ENCODE assay signal across 20 mouse cellular contexts in genomic region chr9:90197116-90197665, GRCm38 (mm10). TPM values are rescaled to one million over a fixed set of nuclear protein-coding genes. Genes with fewer than 3 reads are reported as not detected.
A peak's percentile ranks its signal among the peaks of the same experiment; 100 is the strongest.
DNase-seq lines count a peak whose midpoint lies in the region; ATAC-seq and TF ChIP-seq lines count a peak whose summit lies in the region.
"Had no signal": no experiment of that assay in that cellular context is flagged by ENCODE, and none has a peak within 500 bp of the region (broad histone marks: within the 10 kb centered on the region; RNA-seq: fewer than 3 reads in every experiment).

No protein-coding gene starts in this region.

- H3K9ac ChIP-seq in lung, embryonic 14.5 days, result no peak overlapping the region
- H3K9ac ChIP-seq: hindbrain, embryonic 15.5 days; intestine, embryonic 15.5 days; limb, embryonic 13.5 days; midbrain, embryonic 12.5 days; neural tube, embryonic 13.5 days had no signal

- no peak overlapping the region for H3K27ac ChIP-seq in lung, embryonic 14.5 days (ENCODE audit: low read depth)
- no peak overlapping the region for H3K27ac ChIP-seq in testis, adult 2 months (ENCODE audit: control insufficient read depth, insufficient read depth, low read depth, low read length)
- H3K27ac ChIP-seq: embryonic facial prominence, embryonic 10.5 days; hindbrain, embryonic 15.5 days; intestine, embryonic 15.5 days; kidney, postnatal 0 days; layer of hippocampus, adult 2 months; limb, embryonic 13.5 days; midbrain, embryonic 12.5 days; neural tube, embryonic 13.5 days; stomach, postnatal 0 days had no signal

- WGBS in lung, embryonic 14.5 days, result 65% methylated on average over 7 of the region's 7 CpGs

- no peak overlapping the region for H3K4me2 ChIP-seq in lung, embryonic 14.5 days
- H3K4me2 ChIP-seq: hindbrain, embryonic 15.5 days; intestine, embryonic 15.5 days; limb, embryonic 13.5 days; midbrain, embryonic 12.5 days; neural tube, embryonic 13.5 days had no signal

- no peak for TF ChIP-seq POLR2A in testis, adult 2 months (IDR thresholded peaks at IDR 0.05; ENCODE audit: control insufficient read depth, low read depth, low read length)

- no peaks in the 10 kb centered on the region for H3K27me3 ChIP-seq in lung, embryonic 14.5 days (ENCODE audit: insufficient read depth, low read length)
- no peaks in the 10 kb centered on the region for H3K27me3 ChIP-seq in testis, adult 2 months (ENCODE audit: control insufficient read depth, insufficient read depth, low read length)
- H3K27me3 ChIP-seq: hindbrain, embryonic 15.5 days; intestine, embryonic 15.5 days; limb, embryonic 13.5 days; midbrain, embryonic 12.5 days; neural tube, embryonic 13.5 days had no signal

- H3K4me1 ChIP-seq in lung, embryonic 14.5 days (ENCODE audit: insufficient read depth), result no peaks in the 10 kb centered on the region
- H3K4me1 ChIP-seq in testis, adult 2 months (ENCODE audit: control insufficient read depth, insufficient read depth, low read length), result peaks cover 3% of the 10 kb centered on the region; the same call in 1 of the 2 replicates
- H3K4me1 ChIP-seq: limb, embryonic 13.5 days; midbrain, embryonic 12.5 days; neural tube, embryonic 13.5 days had no signal

- no peak for ATAC-seq in lung, embryonic 14.5 days (ENCODE audit: insufficient read depth)

- intact Hi-C loops in heart, postnatal 10 days (cut with DNase I), result no loop called here
- intact Hi-C loops in heart, postnatal 25 days (cut with DNase I), result no loop called here

- peak; percentile 52 to 56 for DNase-seq in heart, postnatal 10 days
- no peak for DNase-seq in heart, postnatal 25 days (ENCODE audit: low spot score)
- peak; percentile 24 for DNase-seq in lung, embryonic 14.5 days
- no peak for DNase-seq in lung, postnatal 4 days
- DNase-seq in testis, postnatal 10 days (ENCODE audit: low spot score), result no peak
- DNase-seq in retina, postnatal 1 day, result no peak
- DNase-seq: cerebellum, adult 9-10 months; layer of hippocampus, postnatal 36 days; thymus, postnatal 25 days had no signal

- H3K36me3 ChIP-seq in lung, embryonic 14.5 days (ENCODE audit: insufficient read depth), result peaks cover 61% of the 10 kb centered on the region
- H3K36me3 ChIP-seq in testis, adult 2 months (ENCODE audit: control insufficient read depth, insufficient read depth, low read length), result no peaks in the 10 kb centered on the region

- TF ChIP-seq CTCF in lung, embryonic 14.5 days (IDR thresholded peaks at IDR 0.05; ENCODE audit: low read depth), result no peak
- no peak for TF ChIP-seq CTCF in testis, adult 2 months (IDR thresholded peaks at IDR 0.05; ENCODE audit: control insufficient read depth, insufficient read depth, insufficient replicate concordance, low read depth, low read length)

- H3K4me3 ChIP-seq in lung, embryonic 14.5 days (ENCODE audit: low read depth, low read length), result no peak overlapping the region
- peak overlapping the region; percentile 8 for H3K4me3 ChIP-seq in testis, adult 2 months (ENCODE audit: control insufficient read depth, low read depth, low read length)
- H3K4me3 ChIP-seq: embryonic facial prominence, embryonic 10.5 days; hindbrain, embryonic 15.5 days; intestine, embryonic 15.5 days; layer of hippocampus, adult 2 months; limb, embryonic 13.5 days; midbrain, embryonic 12.5 days; neural tube, embryonic 13.5 days had no signal

- no peaks in the 10 kb centered on the region for H3K9me3 ChIP-seq in lung, embryonic 14.5 days (ENCODE audit: low read depth, low read length)
- H3K9me3 ChIP-seq: embryonic facial prominence, embryonic 10.5 days; hindbrain, embryonic 15.5 days; intestine, embryonic 15.5 days; limb, embryonic 13.5 days; midbrain, embryonic 12.5 days; neural tube, embryonic 13.5 days had no signal

RNA-seq across cellular contexts. Expression of gene Adamts7, which starts 34.3 kb away (rescaled TPM):
- 10 to 100 TPM; 21.8 to 24.0 TPM for total RNA-seq in heart, postnatal 10 days (2021)
- 10 to 100 TPM; 17.9 to 20.9 TPM for total RNA-seq in heart, postnatal 25 days (2021)
- polyA plus RNA-seq in lung, embryonic 14.5 days (2014; fragmentation: Nextera tagmentation; extraction: Ambion mirVana), result 23.8 and 30.4 TPM in 2 replicates
- 5.3 and 5.7 TPM in 2 replicates for polyA plus RNA-seq in testis, adult 2 months (2012; rRNA removed)
- total RNA-seq: common myeloid progenitor, adult 5-6 weeks had no signal

Comparison
In these comparisons a context has a peak if more than half of its experiments do, and no peak if none do; other contexts are left out.
1. DNase-seq: peak in heart, postnatal 10 days (2 of 2) and lung, embryonic 14.5 days (single experiment); none in heart, postnatal 25 days (single experiment), lung, postnatal 4 days (0 of 2), testis, postnatal 10 days (single experiment) and retina, postnatal 1 day (single experiment).